Mouse (Mus musculus): ENCODE measurements around the gene Ern2. TPM values are rescaled to one million over a fixed set of nuclear protein-coding genes. Genes with fewer than 3 reads are reported as not detected.

Gene Ern2
- polyA plus RNA-seq, 1 experiment from 2014 or later, result 0.21 TPM

GRCm38 (mm10) chr7:122170705-122171104 is 15.3 kb downstream of the Ern2 start:
- ATAC-seq (no peak), DNase-seq (ENCODE audit: low spot score) (no peak)
- Histone ChIP-seq H3K4me3 (ENCODE audit: low read depth, low read length) (no peak overlapping the region), H3K9me3 (ENCODE audit: low read length) (no peaks in the 10 kb centered on the region), H3K27me3 (replicated peaks; ENCODE audit: insufficient read depth, low read length) (no peaks in the 10 kb centered on the region), H3K9ac (replicated peaks; ENCODE audit: low read depth) (no peak overlapping the region), H3K4me1 (ENCODE audit: insufficient read depth, low read depth, low read length) (no peaks in the 10 kb centered on the region), H3K27ac (ENCODE audit: low read length) (no peak overlapping the region), H3K36me3 (ENCODE audit: insufficient read depth, low read length) (peaks cover 17% of the 10 kb centered on the region; the same call in 1 of the 2 replicates), H3K4me2 (replicated peaks; ENCODE audit: low read depth, low read length) (no peak overlapping the region)
- WGBS, result 77% methylated on average over 6 of the region's 6 CpGs
- TF ChIP-seq EP300 (IDR thresholded peaks at IDR 0.05) (no peak), CTCF (IDR thresholded peaks at IDR 0.05) (no peak)

- peaks cover 19% of the 10 kb centered on the region; the same call in 1 of the 2 replicates for H3K36me3 ChIP-seq (ENCODE audit: insufficient read depth, low read length)
- no peak overlapping the region for H3K9ac ChIP-seq (replicated peaks; ENCODE audit: low read depth)
- no peak overlapping the region for H3K27ac ChIP-seq (ENCODE audit: low read length)
- no peaks in the 10 kb centered on the region for H3K4me1 ChIP-seq (ENCODE audit: insufficient read depth, low read depth, low read length)
- DNase-seq (ENCODE audit: low spot score), result no peak
- H3K27me3 ChIP-seq (replicated peaks; ENCODE audit: insufficient read depth, low read length), result no peaks in the 10 kb centered on the region
- ATAC-seq, result no peak
- WGBS, result 92% methylated on average over 7 of the region's 7 CpGs
- H3K4me3 ChIP-seq (ENCODE audit: low read depth, low read length), result no peak overlapping the region
- H3K4me2 ChIP-seq (replicated peaks; ENCODE audit: low read depth, low read length), result no peak overlapping the region
- TF ChIP-seq EP300 (IDR thresholded peaks at IDR 0.05) (no peak), CTCF (IDR thresholded peaks at IDR 0.05) (no peak)
- no peaks in the 10 kb centered on the region for H3K9me3 ChIP-seq (ENCODE audit: low read length)
Observed at GRCm38 (mm10) chr7:122167203-122167602, 18.8 kb downstream of the Ern2 start.

- no peaks in the 10 kb centered on the region for H3K27me3 ChIP-seq (replicated peaks; ENCODE audit: insufficient read depth, low read length)
- WGBS, result 95% methylated on average over 7 of the region's 8 CpGs
- H3K4me2 ChIP-seq (replicated peaks; ENCODE audit: low read depth, low read length), result no peak overlapping the region
- no peak overlapping the region for H3K9ac ChIP-seq (replicated peaks; ENCODE audit: low read depth)
- TF ChIP-seq EP300 (IDR thresholded peaks at IDR 0.05), result no peak
- TF ChIP-seq CTCF (IDR thresholded peaks at IDR 0.05), result no peak
- peaks cover 7% of the 10 kb centered on the region; the same call in 1 of the 2 replicates for H3K4me1 ChIP-seq (ENCODE audit: insufficient read depth, low read depth, low read length)
- H3K9me3 ChIP-seq (ENCODE audit: low read length), result no peaks in the 10 kb centered on the region
- no peak overlapping the region for H3K4me3 ChIP-seq (ENCODE audit: low read depth, low read length)
- H3K27ac ChIP-seq (ENCODE audit: low read length), result no peak overlapping the region
- DNase-seq (ENCODE audit: low spot score) (no peak), ATAC-seq (no peak)
- peaks cover 13% of the 10 kb centered on the region; the same call in 1 of the 2 replicates for H3K36me3 ChIP-seq (ENCODE audit: insufficient read depth, low read length)
Observed at GRCm38 (mm10) chr7:122163766-122164165, 22.2 kb downstream of the Ern2 start.

- Histone ChIP-seq H3K36me3 (ENCODE audit: insufficient read depth, low read length) (no peaks in the 10 kb centered on the region), H3K27me3 (replicated peaks; ENCODE audit: insufficient read depth, low read length) (no peaks in the 10 kb centered on the region), H3K4me3 (ENCODE audit: low read depth, low read length) (peak overlapping the region; percentile 70), H3K4me1 (ENCODE audit: insufficient read depth, low read depth, low read length) (peaks cover 7% of the 10 kb centered on the region; the same call in 1 of the 2 replicates), H3K4me2 (replicated peaks; ENCODE audit: low read depth, low read length) (peak overlapping the region; percentile 67), H3K9me3 (ENCODE audit: low read length) (no peaks in the 10 kb centered on the region), H3K27ac (ENCODE audit: low read length) (no peak overlapping the region), H3K9ac (replicated peaks; ENCODE audit: low read depth) (peak overlapping the region; percentile 46; the same call in 1 of the 2 replicates)
- peak; percentile 5 for DNase-seq (ENCODE audit: low spot score)
- WGBS, result under 1% methylated on average over 12 of the region's 12 CpGs
- TF ChIP-seq CTCF (IDR thresholded peaks at IDR 0.05) (no peak), EP300 (IDR thresholded peaks at IDR 0.05) (no peak)
- ATAC-seq, result no peak
Observed at GRCm38 (mm10) chr7:122160037-122160436, 26.0 kb downstream of the Ern2 start.

- peak; percentile 90 for DNase-seq (ENCODE audit: low spot score)
- Histone ChIP-seq H3K9ac (replicated peaks; ENCODE audit: low read depth) (peak within 1 kb of the TSS; percentile 46), H3K27ac (ENCODE audit: low read length) (peak within 1 kb of the TSS; percentile 45; the same call in 1 of the 2 replicates), H3K4me1 (ENCODE audit: insufficient read depth, low read depth, low read length) (peaks cover 7% of the 10 kb centered on the region; the same call in 1 of the 2 replicates), H3K36me3 (ENCODE audit: insufficient read depth, low read length) (no peaks in the 10 kb centered on the region), H3K9me3 (ENCODE audit: low read length) (no peaks in the 10 kb centered on the region), H3K4me2 (replicated peaks; ENCODE audit: low read depth, low read length) (peak within 1 kb of the TSS; percentile 67), H3K4me3 (ENCODE audit: low read depth, low read length) (peak within 1 kb of the TSS; percentile 70), H3K27me3 (replicated peaks; ENCODE audit: insufficient read depth, low read length) (no peaks in the 10 kb centered on the region)
- no peak; the same call in 1 of the 2 replicates for TF ChIP-seq CTCF (IDR thresholded peaks at IDR 0.05)
- TF ChIP-seq EP300 (IDR thresholded peaks at IDR 0.05), result no peak
- WGBS, result under 1% methylated on average over 63 of the region's 63 CpGs
- ATAC-seq, result peak; percentile 96
Observed at GRCm38 (mm10) chr7:122158915-122159902, 26.8 kb downstream of the Ern2 start, which contains the start of gene Plk1. Gene Plk1 (plus strand): TSS chr7:122159439.

GRCm38 (mm10) chr7:122158488-122158887 is 27.5 kb downstream of the Ern2 start:
- Histone ChIP-seq H3K9me3 (ENCODE audit: low read length) (no peaks in the 10 kb centered on the region), H3K27ac (ENCODE audit: low read length) (peak overlapping the region; percentile 45; the same call in 1 of the 2 replicates), H3K27me3 (replicated peaks; ENCODE audit: insufficient read depth, low read length) (no peaks in the 10 kb centered on the region), H3K4me1 (ENCODE audit: insufficient read depth, low read depth, low read length) (peaks cover 7% of the 10 kb centered on the region; the same call in 1 of the 2 replicates), H3K9ac (replicated peaks; ENCODE audit: low read depth) (peak overlapping the region; percentile 46), H3K4me2 (replicated peaks; ENCODE audit: low read depth, low read length) (peak overlapping the region; percentile 67), H3K36me3 (ENCODE audit: insufficient read depth, low read length) (no peaks in the 10 kb centered on the region), H3K4me3 (ENCODE audit: low read depth, low read length) (peak overlapping the region; percentile 70)
- 3% methylated on average over 13 of the region's 13 CpGs for WGBS
- TF ChIP-seq CTCF (IDR thresholded peaks at IDR 0.05) (no peak), EP300 (IDR thresholded peaks at IDR 0.05) (no peak)
- DNase-seq (ENCODE audit: low spot score) (no peak), ATAC-seq (no peak)
